Mouse (Mus musculus) MEL (cell line): ENCODE measurements around the gene Ankrd44. TPM values are rescaled to one million over a fixed set of nuclear protein-coding genes. Genes with fewer than 3 reads are reported as not detected.

Experiments used
- DNase-seq: peaks from one replicate; pipeline ENCODE4 v3.0.0; 2011; ENCODE audit warnings: low read depth, low spot score
- H3K27ac ChIP-seq: 2 replicates; pipeline ENCODE4 v1.5.1; 2012; ENCODE audit warnings: low read depth, mild to moderate bottlenecking, control low read depth, low read length, moderate library complexity; ENCODE audit not compliant: control insufficient read depth
- H3K27me3 ChIP-seq, 2 experiments: fragments of 150-350 bp in 1 of 2; sonication (generic) in 1 of 2; 2 replicates each; pipeline ENCODE4 v1.6.1; 2012; ENCODE audit warnings: low read length in 2 of 2, mild to moderate bottlenecking in 2 of 2, improper control_type of control experiment in 1 of 2, moderate library complexity in 1 of 2; ENCODE audit not compliant: insufficient read depth in 2 of 2, control insufficient read depth in 1 of 2
- H3K36me3 ChIP-seq, 2 experiments: 2 replicates each; pipeline ENCODE4 v1.6.1; 2012 to 2014; ENCODE audit warnings: low read length in 2 of 2, improper control_type of control experiment in 1 of 2, inconsistent platforms in 1 of 2, mild to moderate bottlenecking in 1 of 2; ENCODE audit not compliant: insufficient read depth in 2 of 2, control insufficient read depth in 1 of 2
- H3K4me1 ChIP-seq, 2 experiments: fragments of 150-350 bp in 1 of 2; sonication (generic) in 1 of 2; 2 replicates each; pipeline ENCODE4 v1.6.1; 2012; ENCODE audit warnings: low read length in 2 of 2, improper control_type of control experiment in 1 of 2, mild to moderate bottlenecking in 1 of 2; ENCODE audit not compliant: insufficient read depth in 2 of 2, control insufficient read depth in 1 of 2
- H3K4me3 ChIP-seq, 2 experiments: fragments of 150-350 bp in 1 of 2; sonication (generic) in 1 of 2; 2 replicates each; pipeline ENCODE4 v1.5.1; 2012; ENCODE audit warnings: low read depth in 2 of 2, low read length in 2 of 2, mild to moderate bottlenecking in 2 of 2, moderate library complexity in 2 of 2, control low read depth in 1 of 2, improper control_type of control experiment in 1 of 2; ENCODE audit not compliant: control insufficient read depth in 1 of 2, insufficient read depth in 1 of 2
- H3K79me2 ChIP-seq: 2 replicates; pipeline ENCODE4 v1.6.1; 2012; ENCODE audit warnings: mild to moderate bottlenecking, low read length, moderate library complexity; ENCODE audit not compliant: control insufficient read depth, poor library complexity, insufficient read depth
- H3K9ac ChIP-seq: 2 replicates; pipeline ENCODE4 v1.6.1; 2012; ENCODE audit warnings: low read depth, mild to moderate bottlenecking, control low read depth, low read length, moderate library complexity; ENCODE audit not compliant: control insufficient read depth, poor library complexity, severe bottlenecking
- H3K9me3 ChIP-seq: fragments of 150-350 bp; sonication (generic); replicated peaks from 2 replicates; pipeline ENCODE4 v1.6.1; 2012; ENCODE audit warnings: mild to moderate bottlenecking, low read length, improper control_type of control experiment, moderate library complexity; ENCODE audit not compliant: insufficient read depth
- BHLHE40 ChIP-seq: IDR thresholded peaks from 2 replicates; pipeline ENCODE4 v1.6.1; 2012; ENCODE audit warnings: low read depth, mild to moderate bottlenecking, inconsistent platforms, low read length, improper control_type of control experiment, borderline replicate concordance
- CHD2 ChIP-seq: IDR thresholded peaks from 2 replicates; pipeline ENCODE4 v1.6.1; 2011; ENCODE audit warnings: low read length, improper control_type of control experiment
- CTCF ChIP-seq, 3 experiments: IDR thresholded peaks in 2 of 3; conservative IDR thresholded peaks in 1 of 3; 2 replicates each; pipeline ENCODE4 v1.5.1; 2011 to 2012; ENCODE audit warnings: low read length in 3 of 3, low read depth in 2 of 3, mild to moderate bottlenecking in 2 of 3, improper control_type of control experiment in 1 of 3, inconsistent platforms in 1 of 3, mixed read lengths in 1 of 3, moderate library complexity in 1 of 3; ENCODE audit not compliant: control insufficient read depth in 1 of 3, insufficient read depth in 1 of 3, poor library complexity in 1 of 3, severe bottlenecking in 1 of 3
- ETS1 ChIP-seq: IDR thresholded peaks from 2 replicates; pipeline ENCODE4 v1.6.1; 2012; ENCODE audit warnings: low read depth, mild to moderate bottlenecking, inconsistent platforms, low read length, improper control_type of control experiment, moderate library complexity
- GATA1 ChIP-seq: IDR thresholded peaks from 2 replicates; pipeline ENCODE4 v1.6.1; 2011; ENCODE audit warnings: low read depth, low read length, improper control_type of control experiment
- JUND ChIP-seq: IDR thresholded peaks from 2 replicates; pipeline ENCODE4 v1.6.1; 2011; ENCODE audit warnings: low read depth, mild to moderate bottlenecking, improper control_type of control experiment, low read length
- KAT2A ChIP-seq: conservative IDR thresholded peaks from 2 replicates; pipeline ENCODE4 v1.6.1; 2012; ENCODE audit warnings: low read depth, low read length, improper control_type of control experiment, inconsistent platforms
- MAX ChIP-seq: IDR thresholded peaks from 2 replicates; pipeline ENCODE4 v1.6.1; 2011; ENCODE audit warnings: low read length, improper control_type of control experiment
- MAZ ChIP-seq: IDR thresholded peaks from 2 replicates; pipeline ENCODE4 v1.6.1; 2012; ENCODE audit warnings: low read depth, mild to moderate bottlenecking, inconsistent platforms, low read length, improper control_type of control experiment
- MYB ChIP-seq: IDR thresholded peaks from 2 replicates; pipeline ENCODE4 v1.6.1; 2011; ENCODE audit warnings: mild to moderate bottlenecking, low read depth, low read length, improper control_type of control experiment
- MYC ChIP-seq: IDR thresholded peaks from 2 replicates; pipeline ENCODE4 v1.6.1; 2011; ENCODE audit warnings: low read depth, mild to moderate bottlenecking, low read length, improper control_type of control experiment, moderate library complexity
- NELFE ChIP-seq: IDR thresholded peaks from 2 replicates; pipeline ENCODE4 v1.6.1; 2011; ENCODE audit warnings: low read depth, low read length, improper control_type of control experiment
- NRF1 ChIP-seq: IDR thresholded peaks from 2 replicates; pipeline ENCODE4 v1.6.1; 2014; ENCODE audit warnings: low read depth, mild to moderate bottlenecking, inconsistent platforms, low read length, improper control_type of control experiment, moderate library complexity; ENCODE audit not compliant: poor library complexity, insufficient read depth, severe bottlenecking
- POLR2AphosphoS2 ChIP-seq: IDR thresholded peaks from 2 replicates; pipeline ENCODE4 v1.6.1; 2011; ENCODE audit warnings: low read length, improper control_type of control experiment
- POLR2AphosphoS5 ChIP-seq: IDR thresholded peaks from 2 replicates; pipeline ENCODE4 v1.6.1; 2012; ENCODE audit warnings: low read depth, borderline replicate concordance, mild to moderate bottlenecking, inconsistent platforms, low read length, moderate library complexity, mixed read lengths
- RAD21 ChIP-seq: IDR thresholded peaks from 2 replicates; pipeline ENCODE4 v1.6.1; 2011; ENCODE audit warnings: mild to moderate bottlenecking, low read depth, low read length, improper control_type of control experiment
- RCOR1 ChIP-seq: IDR thresholded peaks from 2 replicates; pipeline ENCODE4 v1.6.1; 2012; ENCODE audit warnings: low read depth, mild to moderate bottlenecking, inconsistent platforms, low read length, improper control_type of control experiment
- TAL1 ChIP-seq: IDR thresholded peaks from 2 replicates; pipeline ENCODE4 v1.6.1; 2012; ENCODE audit warnings: mild to moderate bottlenecking, inconsistent platforms, low read length, moderate library complexity, mixed read lengths
- TBP ChIP-seq: IDR thresholded peaks from 2 replicates; pipeline ENCODE4 v1.8.0; 2011; ENCODE audit warnings: low read depth, low read length, improper control_type of control experiment
- TCF12 ChIP-seq: IDR thresholded peaks from 2 replicates; pipeline ENCODE4 v1.6.1; 2014; ENCODE audit warnings: low read depth, mild to moderate bottlenecking, inconsistent platforms, low read length, improper control_type of control experiment, moderate library complexity
- USF1 ChIP-seq: IDR thresholded peaks from 2 replicates; pipeline ENCODE4 v1.6.1; 2014; ENCODE audit warnings: low read depth, mild to moderate bottlenecking, inconsistent platforms, low read length, improper control_type of control experiment, moderate library complexity
- USF2 ChIP-seq, 2 experiments: IDR thresholded peaks; 2 replicates each; pipeline ENCODE4 v1.6.1; 2011 to 2012; ENCODE audit warnings: improper control_type of control experiment in 2 of 2, low read length in 2 of 2, borderline replicate concordance in 1 of 2, inconsistent platforms in 1 of 2, low read depth in 1 of 2, mild to moderate bottlenecking in 1 of 2; ENCODE audit not compliant: insufficient read depth in 1 of 2
- ZC3H11A ChIP-seq: IDR thresholded peaks from 2 replicates; pipeline ENCODE4 v1.6.1; 2012; ENCODE audit warnings: low read depth, mild to moderate bottlenecking, inconsistent platforms, low read length, improper control_type of control experiment
- polyA plus RNA-seq, 2 experiments: library from polyadenylated mRNA; stranded (reverse) in 1 of 2; unstranded in 1 of 2; fragments of >175 nt in 1 of 2; fragments of >200 nt in 1 of 2; gene quantifications; 2 replicates each; pipeline versions ENCODE4 v1.2.1 to v1.2.4; 2012; ENCODE audit warnings: low replicate concordance in 2 of 2, low read depth in 1 of 2; ENCODE audit not compliant: insufficient read length in 2 of 2, insufficient read depth in 1 of 2, missing spikeins in 1 of 2
- total RNA-seq: library from RNA; depleted of rRNA; stranded (reverse); fragments of 300-350 nt; gene quantifications from 2 replicates; pipeline ENCODE4 v1.2.3, GENCODE M21; 2012

Gene Ankrd44
- total and polyA plus RNA-seq, 3 experiments, result 2.3 to 4.4 TPM; not detected in 1

DNA sequence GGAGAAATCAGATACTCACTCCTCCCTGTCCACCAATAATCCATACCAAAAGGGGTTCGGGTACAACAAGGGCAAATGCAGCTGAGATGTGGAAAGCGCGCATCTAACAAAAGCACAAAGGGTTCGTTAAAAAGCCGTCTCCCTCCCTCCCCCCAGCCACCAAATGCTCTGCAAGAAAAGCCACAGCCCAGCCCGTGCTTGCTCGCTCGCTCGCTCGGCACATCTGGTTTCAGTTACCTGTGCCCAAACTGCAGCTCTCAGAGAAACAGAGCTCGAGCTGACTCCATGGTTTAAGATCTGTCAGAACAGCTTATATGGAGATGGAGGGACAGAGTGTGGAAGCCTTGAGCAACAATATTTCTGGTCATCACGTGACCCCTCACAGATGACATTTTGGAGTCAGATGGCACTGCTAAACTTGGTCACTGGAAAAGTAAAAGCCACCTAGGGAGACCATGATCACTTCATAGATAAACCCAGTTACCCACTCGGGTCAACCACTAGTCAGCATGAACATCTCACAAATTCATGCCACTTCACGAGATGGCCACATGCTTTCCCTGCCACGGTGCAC is 19.0 kb downstream of the Ankrd44 start:
- Histone ChIP-seq H3K27ac (no peak overlapping the region), H3K9me3 (no peaks in the 10 kb centered on the region), H3K4me3 (no peak overlapping the region), H3K36me3 (peaks cover 0 to 33% of the 10 kb centered on the region in 2 experiments; a peak in 2 of 4 replicates), H3K9ac (no peak overlapping the region), H3K79me2 (no peaks in the 10 kb centered on the region), H3K27me3 (no peaks in the 10 kb centered on the region), H3K4me1 (peaks cover 10 to 36% of the 10 kb centered on the region in 2 experiments)
- no peak for DNase-seq
- TF ChIP-seq NELFE (no peak), KAT2A (no peak), ETS1 (no peak), CTCF (IDR thresholded peaks at IDR 0.05 in 2 of 3, conservative IDR thresholded peaks at IDR 0.05 in 1 of 3; ENCODE audit: control insufficient read depth in 1 of 3, insufficient read depth in 1 of 3, low read depth in 2 of 3, low read length in 3 of 3, poor library complexity in 1 of 3, severe bottlenecking in 1 of 3) (no peak), RAD21 (no peak), TAL1 (no peak), USF2 (IDR thresholded peaks at IDR 0.05; ENCODE audit: borderline replicate concordance in 1 of 2, insufficient read depth in 1 of 2, low read depth in 1 of 2, low read length in 2 of 2) (no peak), MYC (no peak), CHD2 (no peak), MAZ (no peak), NRF1 (no peak), USF1 (no peak), RCOR1 (no peak), POLR2AphosphoS2 (no peak), MYB (no peak), POLR2AphosphoS5 (no peak), GATA1 (no peak), TCF12 (no peak), TBP (no peak)

DNA sequence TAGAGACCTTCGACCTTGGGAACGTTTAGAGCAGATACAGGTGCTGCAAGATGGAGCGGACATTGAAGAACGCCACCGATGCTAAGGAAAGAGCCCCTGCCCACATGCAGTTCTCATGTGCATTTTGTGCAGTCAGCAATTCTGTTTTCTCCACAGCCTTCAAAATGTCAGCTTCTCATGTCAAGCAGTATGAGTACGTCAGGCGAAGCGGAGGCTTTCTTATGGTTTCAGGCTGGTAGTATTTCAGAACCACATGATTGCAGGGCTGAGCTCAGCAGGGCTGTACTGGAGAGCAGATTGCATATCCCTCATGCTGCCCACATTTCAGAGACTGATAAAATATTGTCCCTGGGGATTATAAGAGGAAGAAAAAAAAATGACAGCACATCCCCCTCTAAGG is 19.9 kb downstream of the Ankrd44 start:
- H3K27ac ChIP-seq, result no peak overlapping the region
- no peak overlapping the region for H3K4me3 ChIP-seq
- no peaks in the 10 kb centered on the region for H3K79me2 ChIP-seq
- no peak for DNase-seq
- H3K27me3 ChIP-seq, result no peaks in the 10 kb centered on the region
- TF ChIP-seq BHLHE40 (no peak), NRF1 (no peak), MAX (no peak), JUND (no peak), ZC3H11A (no peak), CTCF (IDR thresholded peaks at IDR 0.05 in 2 of 3, conservative IDR thresholded peaks at IDR 0.05 in 1 of 3; ENCODE audit: control insufficient read depth in 1 of 3, insufficient read depth in 1 of 3, low read depth in 2 of 3, low read length in 3 of 3, poor library complexity in 1 of 3, severe bottlenecking in 1 of 3) (no peak), RCOR1 (no peak), TBP (no peak), POLR2AphosphoS2 (no peak)
- peaks cover 8 to 31% of the 10 kb centered on the region in 2 experiments for H3K4me1 ChIP-seq
- H3K9me3 ChIP-seq, result no peaks in the 10 kb centered on the region
- H3K9ac ChIP-seq, result no peak overlapping the region
- peaks cover 0 to 27% of the 10 kb centered on the region in 2 experiments; a peak in 2 of 4 replicates for H3K36me3 ChIP-seq
